In the genomic region with DNA sequence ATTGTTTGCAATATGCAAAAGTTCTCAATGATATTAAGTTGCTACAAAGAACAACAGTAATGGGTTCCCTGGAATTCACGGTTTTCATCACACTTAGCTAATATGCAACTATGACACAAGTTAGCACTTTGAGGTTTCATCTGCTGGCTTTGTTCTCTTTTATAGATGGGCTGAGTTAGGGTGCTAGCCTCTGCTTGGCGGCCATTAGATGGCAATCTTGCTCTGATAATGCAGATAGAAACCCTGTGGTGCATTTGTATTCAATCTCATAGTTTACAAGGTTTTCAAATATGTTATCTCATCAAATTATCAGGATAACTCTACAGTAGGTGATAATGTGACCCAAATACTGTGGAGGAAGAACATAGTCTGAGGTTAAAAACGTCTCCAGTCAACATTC, we compare ENCODE assay signal across 9 mouse cellular contexts.
DNase-seq lines count a peak whose midpoint lies in the region; ATAC-seq and TF ChIP-seq lines count a peak whose summit lies in the region.
"Had no signal": no experiment of that assay in that cellular context is flagged by ENCODE, and none has a peak within 500 bp of the region (broad histone marks: within the 10 kb centered on the region; RNA-seq: fewer than 3 reads in every experiment).

No protein-coding gene starts in this region.

- H3K4me3 ChIP-seq in cortical plate, adult 2 months (ENCODE audit: insufficient read depth, low read length): no peak overlapping the region
- H3K4me3 ChIP-seq in midbrain, embryonic 15.5 days: no peak overlapping the region

- peak; percentile 93 for ATAC-seq in midbrain, embryonic 15.5 days (replicated peaks)
- ATAC-seq: inflammation-experienced regulatory T-cells, adult 6 months had no signal

- peak; percentile 34 for DNase-seq in cerebellum, adult 9-10 months
- DNase-seq in cerebellum, adult 8-10 months: no peak
- peak; percentile 8 for DNase-seq in layer of hippocampus, adult 9-11 months
- no peak for DNase-seq in layer of hippocampus, postnatal 25 days (ENCODE audit: extremely low spot score in 1 of 2, low spot score in 1 of 2)
- no peak for DNase-seq in adrenal gland, postnatal 36 days
- DNase-seq in spleen, postnatal 36 days (ENCODE audit: low spot score in 2 of 2): no peak

- WGBS in midbrain, embryonic 15.5 days: 26% methylated on average over 3 of the region's 3 CpGs

- H3K4me2 ChIP-seq in midbrain, embryonic 15.5 days: no peak overlapping the region

- no peaks in the 10 kb centered on the region for H3K4me1 ChIP-seq in cortical plate, adult 2 months (ENCODE audit: control insufficient read depth, insufficient read depth, low read length)
- peaks cover 6% of the 10 kb centered on the region; the same call in 1 of the 2 replicates for H3K4me1 ChIP-seq in midbrain, embryonic 15.5 days

- no peak overlapping the region for H3K9ac ChIP-seq in midbrain, embryonic 15.5 days

- no peak overlapping the region for H3K27ac ChIP-seq in cortical plate, adult 2 months (ENCODE audit: insufficient read depth, low read length)
- H3K27ac ChIP-seq in midbrain, embryonic 15.5 days: 0 out of 2 replicates have a peak overlapping the region, but pooled peaks have one; percentile 20

- no peaks in the 10 kb centered on the region for H3K9me3 ChIP-seq in midbrain, embryonic 15.5 days

- no peaks in the 10 kb centered on the region for H3K27me3 ChIP-seq in midbrain, embryonic 15.5 days (replicated peaks)

- TF ChIP-seq POLR2A in cortical plate, adult 2 months (IDR thresholded peaks at IDR 0.05; ENCODE audit: extremely low read depth, insufficient read depth, low read length): no peak

- TF ChIP-seq CTCF in cortical plate, adult 2 months (IDR thresholded peaks at IDR 0.05; ENCODE audit: extremely low read depth, insufficient read depth, low read length): peak; percentile 69

- no peaks in the 10 kb centered on the region for H3K36me3 ChIP-seq in midbrain, embryonic 15.5 days (replicated peaks)

Comparison
In these comparisons a context has a peak if more than half of its experiments do, and no peak if none do; other contexts are left out.
1. DNase-seq: peak in cerebellum, adult 9-10 months (single experiment) and layer of hippocampus, adult 9-11 months (single experiment); none in cerebellum, adult 8-10 months (single experiment), layer of hippocampus, postnatal 25 days (0 of 2), adrenal gland, postnatal 36 days (0 of 2) and spleen, postnatal 36 days (0 of 2).